Mouse (Mus musculus) forebrain, embryonic 10.5 days (tissue): Measurements from ENCODE around the gene Cpne6. TPM values are rescaled to one million over a fixed set of nuclear protein-coding genes. Genes with fewer than 3 reads are reported as not detected.

Experiments used
- DNase-seq: peaks from one replicate; pipeline ENCODE4 v3.0.0-alpha.2; 2017; ENCODE audit warnings: low spot score; ENCODE audit errors: extremely low spot score
- H3K27ac ChIP-seq: fragments of 300-500 bp; sonication (generic); 2 replicates; pipeline ENCODE4 v1.5.1; 2016; ENCODE audit warnings: mild to moderate bottlenecking
- H3K27me3 ChIP-seq: fragments of 300-500 bp; sonication (generic); 2 replicates; pipeline ENCODE4 v1.6.1; 2016; ENCODE audit warnings: mild to moderate bottlenecking; ENCODE audit not compliant: poor library complexity, severe bottlenecking
- H3K36me3 ChIP-seq: fragments of 300-500 bp; sonication (generic); replicated peaks from 2 replicates; pipeline ENCODE4 v1.6.1; 2016; ENCODE audit warnings: mild to moderate bottlenecking, moderate library complexity
- H3K4me1 ChIP-seq: fragments of 300-500 bp; sonication (generic); 2 replicates; pipeline ENCODE4 v1.6.1; 2016
- H3K4me3 ChIP-seq: fragments of 300-500 bp; sonication (generic); 2 replicates; pipeline ENCODE4 v1.5.1; 2016; ENCODE audit warnings: mild to moderate bottlenecking, moderate library complexity
- H3K9me3 ChIP-seq: fragments of 300-500 bp; sonication (generic); 2 replicates; pipeline ENCODE4 v1.6.1; 2016; ENCODE audit warnings: mild to moderate bottlenecking, moderate library complexity
- WGBS: fragments of 180-500 bp; shearing (Covaris S2); methylation state at CpG from one replicate; pipeline ENCODE4 v1.1.7; 2016; 5-methylcytosine and 5-hydroxymethylcytosine counted together
- polyA plus RNA-seq: library from polyadenylated mRNA; unstranded; fragments of >200 nt; fragmentation: Nextera tagmentation; extraction: Ambion mirVana; gene quantifications from 2 replicates; pipeline ENCODE4 v1.2.1, GENCODE M21; 2016

Gene Cpne6
- polyA plus RNA-seq, 1 experiment from 2014 or later = 0.05 TPM

DNA sequence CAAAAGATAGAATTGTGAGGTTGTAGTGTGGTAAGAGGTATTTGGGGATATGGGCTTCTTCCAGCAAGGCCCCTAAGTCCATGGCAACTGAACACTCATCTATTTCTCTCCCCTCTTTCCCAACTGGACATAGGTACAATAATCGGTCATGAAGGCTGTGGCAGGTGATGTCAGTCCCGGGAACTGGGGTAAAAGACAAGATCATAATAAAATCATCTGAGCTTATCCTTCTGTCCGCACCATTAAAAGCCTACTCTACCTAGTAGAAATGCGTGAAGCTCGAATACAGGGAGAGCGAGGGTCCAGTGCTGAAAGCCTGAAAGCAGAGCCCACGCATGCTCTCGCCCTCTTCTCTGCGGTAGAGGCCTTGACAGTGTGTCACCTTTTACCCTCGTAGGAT, 30.6 kb upstream of the Cpne6 start:
- DNase-seq = no peak
- Histone ChIP-seq H3K27ac (no peak overlapping the region), H3K27me3 (no peaks in the 10 kb centered on the region), H3K36me3 (peaks cover 12% of the 10 kb centered on the region), H3K4me1 (peaks cover 34% of the 10 kb centered on the region), H3K4me3 (peak overlapping the region; percentile 69; the same call in 1 of the 2 replicates), H3K9me3 (no peaks in the 10 kb centered on the region)
- WGBS = 92% methylated on average over 10 of the region's 10 CpGs

DNA sequence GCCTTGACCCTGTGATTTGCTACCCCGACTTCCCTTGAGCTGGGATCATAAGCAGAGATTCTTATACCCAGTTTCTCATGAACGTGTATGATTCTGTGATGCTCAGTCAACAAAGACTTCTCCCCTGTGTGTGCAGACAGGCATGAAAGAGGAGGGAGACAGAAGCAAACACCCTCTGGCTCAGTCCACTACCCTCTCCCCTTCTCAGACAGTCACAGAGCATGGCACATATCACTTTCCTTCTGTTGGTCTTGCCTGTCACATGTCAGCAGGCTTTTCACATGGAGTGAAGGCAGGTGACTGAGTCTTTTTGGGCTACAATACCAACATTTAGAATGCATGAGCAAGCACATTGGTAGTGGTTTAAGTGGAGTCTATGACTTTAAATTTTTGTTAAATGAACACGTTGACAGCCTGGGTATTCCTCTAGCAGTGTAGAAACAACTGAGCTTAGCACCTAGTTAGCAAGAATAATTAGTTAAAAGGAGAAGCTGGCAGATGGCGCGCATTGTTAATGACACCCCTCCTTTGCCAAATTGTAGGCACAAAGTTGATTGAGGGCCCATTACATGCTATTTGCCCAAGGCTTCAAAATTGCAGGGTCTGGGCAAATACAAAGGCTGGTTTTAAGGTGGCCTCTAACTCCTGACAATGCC, 25.7 kb upstream of the Cpne6 start:
- Histone ChIP-seq H3K36me3 (peaks cover 39% of the 10 kb centered on the region), H3K4me3 (no peak overlapping the region), H3K9me3 (no peaks in the 10 kb centered on the region), H3K4me1 (peaks cover 19% of the 10 kb centered on the region), H3K27ac (no peak overlapping the region), H3K27me3 (no peaks in the 10 kb centered on the region)
- 77% methylated on average over 5 of the region's 5 CpGs for WGBS
- no peak for DNase-seq

DNA sequence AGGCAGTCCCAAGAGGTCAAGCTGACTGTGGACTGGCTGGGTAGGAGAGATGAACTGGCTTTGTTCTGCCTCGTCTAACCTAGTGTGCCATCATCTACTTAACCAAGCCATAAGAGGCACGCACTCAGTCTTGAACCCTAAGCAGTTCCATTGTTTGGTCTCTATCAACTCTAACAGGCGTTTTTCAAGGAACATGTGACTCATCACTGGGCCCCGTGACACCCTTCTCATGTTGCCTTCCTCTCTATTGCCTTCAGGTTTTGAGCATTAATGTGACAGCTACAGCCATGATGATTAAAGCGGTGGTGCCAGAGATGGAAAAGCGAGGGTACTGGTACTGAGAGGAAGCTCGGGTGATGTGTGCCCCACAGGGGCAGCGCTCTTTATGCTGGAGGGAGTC, 23.4 kb upstream of the Cpne6 start:
- DNase-seq = no peak
- peaks cover 8% of the 10 kb centered on the region; the same call in 1 of the 2 replicates for H3K27me3 ChIP-seq
- peaks cover 28% of the 10 kb centered on the region for H3K36me3 ChIP-seq
- WGBS = 89% methylated on average over 8 of the region's 8 CpGs
- H3K4me1 ChIP-seq = peaks cover 35% of the 10 kb centered on the region
- H3K27ac ChIP-seq = no peak overlapping the region
- H3K4me3 ChIP-seq = no peak overlapping the region
- H3K9me3 ChIP-seq = no peaks in the 10 kb centered on the region

DNA sequence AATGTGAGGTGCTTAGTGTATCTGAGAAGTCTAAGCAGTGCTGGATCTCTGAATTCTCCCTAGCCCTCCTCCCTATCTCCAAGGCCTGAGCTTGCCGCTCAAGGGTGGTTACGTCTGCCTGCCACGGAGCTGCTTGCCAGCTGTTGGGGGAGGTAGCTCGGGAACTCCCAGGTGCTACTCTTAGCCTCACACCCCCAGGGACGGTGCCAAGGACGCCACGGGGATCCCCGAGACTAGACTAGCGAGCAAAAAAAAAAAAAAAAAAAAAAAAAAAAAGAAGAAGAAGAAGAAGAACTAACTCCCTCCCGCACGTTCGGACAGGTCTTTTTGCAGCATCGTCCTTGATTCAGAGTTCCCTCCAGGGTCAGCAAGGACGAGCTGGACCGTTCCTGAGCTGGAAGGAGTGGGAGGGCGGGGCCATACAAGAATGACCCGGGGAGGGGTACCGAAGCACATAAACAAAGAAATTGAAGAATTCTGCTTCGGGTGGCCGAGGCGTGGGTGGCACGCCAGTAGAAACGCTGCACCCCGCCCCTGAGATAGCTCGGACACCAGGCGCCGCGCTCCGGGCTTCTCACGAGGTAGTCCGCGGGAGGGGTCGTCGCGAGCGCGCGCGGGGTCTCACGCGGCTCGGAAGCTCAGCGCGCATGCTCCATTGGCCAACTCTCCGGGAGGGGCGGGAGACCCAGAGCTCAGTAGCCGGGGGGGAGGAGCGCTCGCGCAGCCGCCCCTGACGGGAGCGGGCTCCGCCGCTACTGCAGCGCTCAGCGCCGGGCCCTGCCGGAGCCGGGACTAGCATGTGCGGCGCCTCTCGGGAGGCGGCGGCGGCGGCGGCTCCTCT, 19.7 kb upstream of the Cpne6 start, which contains the start of gene Carmil3:
Carmil3 (plus strand) TSS at position 291 of the 841 bp plus-strand sequence.
- H3K9me3 ChIP-seq = no peaks in the 10 kb centered on the region
- peak within 1 kb of the TSS; percentile 92 for H3K27ac ChIP-seq
- H3K27me3 ChIP-seq = peaks cover 11% of the 10 kb centered on the region; the same call in 1 of the 2 replicates
- peak; percentile 76 for DNase-seq
- peak within 1 kb of the TSS; percentile 88 for H3K4me3 ChIP-seq
- under 1% methylated on average over 67 of the region's 68 CpGs for whole genome bisulfite sequencing
- H3K36me3 ChIP-seq = peaks cover 48% of the 10 kb centered on the region
- H3K4me1 ChIP-seq = peaks cover 30% of the 10 kb centered on the region

DNA sequence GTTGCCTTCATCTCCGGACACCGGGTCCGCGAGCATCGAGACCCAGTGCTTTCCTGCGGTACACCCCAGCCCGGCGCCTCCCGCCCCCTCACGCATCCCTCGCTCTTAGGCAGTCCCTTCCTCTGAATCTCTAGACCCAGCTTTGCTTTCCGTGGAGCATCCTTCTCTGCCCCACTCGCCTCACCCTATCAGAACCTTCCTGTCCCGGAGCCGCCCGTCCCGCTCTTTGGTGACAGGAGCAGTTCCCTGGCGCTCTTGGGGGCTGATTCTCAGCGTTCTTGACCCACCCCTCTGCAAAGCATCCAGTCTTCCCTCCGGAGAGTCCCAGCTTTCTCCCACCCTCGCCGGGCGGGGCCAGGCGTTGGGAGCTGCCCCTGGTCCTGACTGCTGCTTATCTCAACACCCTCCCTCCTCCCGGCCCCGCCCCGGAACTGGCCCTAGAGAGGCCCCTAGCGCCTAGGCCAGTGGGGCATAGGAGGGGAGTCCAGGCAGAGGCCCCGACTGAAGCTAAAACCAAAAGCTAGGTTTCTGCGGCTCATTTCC, 18.9 kb upstream of the Cpne6 start:
- Histone ChIP-seq H3K9me3 (no peaks in the 10 kb centered on the region), H3K4me3 (peak overlapping the region; percentile 88), H3K36me3 (peaks cover 49% of the 10 kb centered on the region), H3K4me1 (peaks cover 30% of the 10 kb centered on the region), H3K27me3 (peaks cover 11% of the 10 kb centered on the region; the same call in 1 of the 2 replicates), H3K27ac (peak overlapping the region; percentile 92)
- under 1% methylated on average over 30 of the region's 30 CpGs for WGBS
- DNase-seq = peak; percentile 82

DNA sequence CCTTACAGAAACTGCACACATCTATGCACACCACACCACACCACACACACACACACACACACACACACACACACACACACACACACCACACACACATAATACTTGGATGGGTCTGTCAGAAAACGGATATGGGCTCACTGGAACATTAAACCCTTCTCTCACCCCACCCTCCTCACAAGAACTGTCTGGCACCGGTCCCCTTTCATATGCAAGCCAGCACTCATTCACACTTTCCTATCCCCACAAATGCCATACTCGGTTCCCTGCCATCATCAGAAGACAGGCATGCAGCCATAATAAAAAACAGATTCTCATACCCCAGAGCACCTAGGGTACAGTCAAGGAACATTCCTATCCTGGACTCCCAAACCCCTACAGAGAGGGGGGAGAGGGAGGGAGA, 18.1 kb upstream of the Cpne6 start:
- Histone ChIP-seq H3K27ac (peak overlapping the region; percentile 92), H3K4me1 (peaks cover 31% of the 10 kb centered on the region), H3K27me3 (peaks cover 11% of the 10 kb centered on the region; the same call in 1 of the 2 replicates), H3K36me3 (peaks cover 51% of the 10 kb centered on the region), H3K9me3 (no peaks in the 10 kb centered on the region), H3K4me3 (peak overlapping the region; percentile 88)
- DNase-seq = no peak
- WGBS = 54% methylated on average over 3 of the region's 3 CpGs

DNA sequence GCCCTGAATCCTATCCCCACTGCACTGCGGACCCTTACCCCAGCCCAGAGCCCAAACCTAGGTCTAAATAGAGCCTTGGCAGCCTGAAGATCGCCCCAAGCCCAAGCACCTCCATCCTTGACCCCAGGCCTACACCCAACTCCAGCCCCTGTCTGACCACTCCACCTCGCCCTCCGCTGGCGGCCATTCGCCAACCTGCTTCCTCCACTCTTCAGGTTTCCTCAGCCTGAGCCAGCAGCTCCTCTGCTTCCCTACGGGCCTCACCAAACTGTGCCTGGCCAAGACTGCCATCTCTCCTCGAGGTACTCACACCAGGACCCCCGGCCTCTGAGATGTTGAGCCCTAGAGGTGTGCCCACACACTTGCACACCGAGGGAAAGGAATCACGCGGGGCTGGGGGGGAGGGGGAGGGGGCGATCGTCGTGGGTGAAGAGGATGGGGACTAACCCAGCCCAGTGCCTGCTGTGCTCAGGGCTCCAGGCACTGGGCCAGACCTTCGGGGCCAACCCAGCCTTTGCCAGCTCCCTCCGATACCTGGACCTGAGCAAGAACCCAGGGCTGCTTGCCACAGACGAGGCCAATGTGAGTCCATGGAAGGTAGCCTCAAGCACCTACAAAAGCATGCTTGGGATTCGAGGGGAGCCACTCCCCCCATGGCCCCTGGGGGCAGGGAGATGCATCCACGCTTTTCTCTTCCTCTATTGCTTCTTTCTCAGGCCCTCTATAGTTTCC, 14.6 kb upstream of the Cpne6 start:
- Histone ChIP-seq H3K4me3 (no peak overlapping the region), H3K27ac (no peak overlapping the region), H3K36me3 (peaks cover 62% of the 10 kb centered on the region), H3K27me3 (peaks cover 3% of the 10 kb centered on the region; the same call in 1 of the 2 replicates), H3K4me1 (peaks cover 26% of the 10 kb centered on the region), H3K9me3 (no peaks in the 10 kb centered on the region)
- 76% methylated on average over 19 of the region's 20 CpGs for WGBS
- no peak for DNase-seq

DNA sequence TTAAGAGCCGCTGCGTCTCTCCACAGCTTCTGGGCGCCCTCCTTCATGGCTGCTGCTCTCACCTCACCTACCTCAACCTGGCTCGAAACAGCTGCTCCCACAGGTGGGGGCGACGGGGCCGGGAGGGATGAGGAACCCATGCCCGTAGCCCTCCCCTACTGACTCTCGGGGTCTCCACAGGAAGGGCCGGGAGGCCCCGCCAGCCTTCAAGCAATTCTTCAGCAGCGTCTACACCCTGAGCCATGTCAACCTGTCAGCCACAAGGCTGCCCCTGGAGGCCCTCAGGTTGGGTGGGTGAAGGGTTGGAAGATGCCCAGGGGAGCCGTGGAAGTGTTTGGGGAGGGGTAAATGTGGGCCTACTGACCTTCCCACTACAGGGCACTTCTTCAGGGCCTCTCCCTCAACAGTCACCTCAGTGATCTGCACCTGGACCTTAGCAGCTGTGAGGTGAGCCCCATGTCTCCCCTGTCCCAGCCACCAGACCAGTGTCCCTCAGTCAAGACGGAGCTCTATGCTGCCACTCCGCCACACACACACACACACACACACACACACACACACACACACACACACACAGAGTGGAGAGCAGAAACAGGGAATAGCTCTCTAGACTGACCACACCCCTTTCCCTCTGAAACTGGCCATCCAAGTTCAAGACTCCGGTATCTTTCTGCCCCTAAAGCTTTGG, 13.3 kb upstream of the Cpne6 start:
- H3K9me3 ChIP-seq = no peaks in the 10 kb centered on the region
- H3K27ac ChIP-seq = no peak overlapping the region
- H3K4me1 ChIP-seq = peaks cover 13% of the 10 kb centered on the region
- peaks cover 3% of the 10 kb centered on the region; the same call in 1 of the 2 replicates for H3K27me3 ChIP-seq
- no peak for DNase-seq
- 75% methylated on average over 15 of the region's 16 CpGs for WGBS
- peaks cover 71% of the 10 kb centered on the region for H3K36me3 ChIP-seq
- H3K4me3 ChIP-seq = 0 out of 2 replicates have a peak overlapping the region, but pooled peaks have one; percentile 5

DNA sequence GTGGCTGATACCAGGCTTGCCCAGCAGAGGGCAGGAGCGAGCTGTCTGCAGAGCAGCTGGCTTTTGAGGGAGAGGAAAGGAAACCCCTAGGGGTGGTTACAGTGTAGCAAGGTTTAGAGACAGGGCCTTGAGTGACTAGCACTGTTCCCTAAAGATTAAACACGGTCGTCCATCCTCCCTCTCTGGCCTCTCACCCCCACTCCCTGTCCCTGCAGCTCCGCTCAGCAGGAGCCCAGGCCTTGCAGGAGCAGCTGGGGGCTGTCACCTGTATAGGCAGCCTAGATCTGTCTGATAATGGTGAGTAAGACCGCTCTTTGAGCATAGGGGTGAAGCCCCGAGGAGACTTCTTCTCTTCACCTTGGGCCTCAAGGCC, 12.8 kb upstream of the Cpne6 start:
- Histone ChIP-seq H3K36me3 (peaks cover 76% of the 10 kb centered on the region), H3K27me3 (peaks cover 3% of the 10 kb centered on the region; the same call in 1 of the 2 replicates), H3K27ac (peak overlapping the region; percentile 60; the same call in 1 of the 2 replicates), H3K4me3 (0 out of 2 replicates have a peak overlapping the region, but pooled peaks have one; percentile 5), H3K4me1 (peaks cover 8% of the 10 kb centered on the region; the same call in 1 of the 2 replicates), H3K9me3 (no peaks in the 10 kb centered on the region)
- DNase-seq = peak; percentile 85
- 37% methylated on average over 6 of the region's 6 CpGs for WGBS

DNA sequence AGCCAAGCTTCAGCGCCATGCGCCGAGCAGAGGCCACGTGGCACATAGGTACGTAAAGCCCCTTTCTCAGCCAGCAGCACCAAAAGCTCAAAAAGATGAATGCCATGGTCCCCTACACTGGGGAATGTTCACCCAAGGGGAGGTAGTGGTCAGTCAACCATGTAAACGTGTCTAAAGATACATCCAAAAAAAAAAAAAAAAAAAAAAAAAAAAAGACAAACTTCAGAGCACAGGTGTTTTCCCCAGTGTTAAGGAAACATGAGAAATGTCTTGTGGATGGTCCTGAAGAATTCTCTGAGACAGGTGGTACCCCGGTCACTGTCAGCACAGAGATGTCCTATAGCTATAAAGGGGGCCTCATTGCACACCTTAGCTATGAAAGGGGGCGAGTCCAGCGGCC, 4.6 kb upstream of the Cpne6 start:
- Histone ChIP-seq H3K4me1 (peaks cover 5% of the 10 kb centered on the region; the same call in 1 of the 2 replicates), H3K9me3 (no peaks in the 10 kb centered on the region), H3K4me3 (no peak overlapping the region), H3K27me3 (peaks cover 3% of the 10 kb centered on the region; the same call in 1 of the 2 replicates), H3K27ac (no peak overlapping the region), H3K36me3 (peaks cover 24% of the 10 kb centered on the region)
- no peak for DNase-seq
- 88% methylated on average over 9 of the region's 9 CpGs for WGBS

DNA sequence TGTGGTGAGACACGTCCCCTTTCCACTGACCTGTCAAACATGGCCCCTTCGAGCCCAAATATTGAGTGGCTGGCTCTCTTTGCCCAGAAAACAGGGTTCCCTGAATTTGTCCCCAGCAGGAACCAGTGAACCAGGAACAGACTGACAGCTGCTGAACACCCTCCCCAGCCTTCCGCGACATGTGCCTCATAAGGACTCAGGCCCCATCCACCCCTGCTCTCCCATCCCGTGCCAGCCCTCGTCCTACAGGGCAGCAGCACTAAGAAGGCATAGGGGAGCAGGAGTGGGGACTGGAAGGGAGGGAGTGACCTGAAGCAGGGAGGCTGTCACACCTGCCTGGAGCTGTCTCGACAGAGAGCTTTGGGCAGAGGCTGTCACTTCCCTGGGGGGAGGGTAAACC, 2.4 kb upstream of the Cpne6 start:
- H3K4me1 ChIP-seq = peaks cover 13% of the 10 kb centered on the region; the same call in 1 of the 2 replicates
- H3K4me3 ChIP-seq = no peak overlapping the region
- H3K9me3 ChIP-seq = no peaks in the 10 kb centered on the region
- WGBS = 64% methylated on average over 7 of the region's 7 CpGs
- no peak overlapping the region for H3K27ac ChIP-seq
- peaks cover 6% of the 10 kb centered on the region; the same call in 1 of the 2 replicates for H3K36me3 ChIP-seq
- peaks cover 19% of the 10 kb centered on the region for H3K27me3 ChIP-seq
- no peak for DNase-seq
